Mouse (Mus musculus) heart, embryonic 16.5 days (tissue): ENCODE data around the gene Txndc12. TPM values are rescaled to one million over a fixed set of nuclear protein-coding genes. Genes with fewer than 3 reads are reported as not detected.

Source experiments
- ATAC-seq: fragments of 200-750 bp; cut with Nextera tagmentation; replicated peaks from 2 replicates; pipeline ENCODE4 v1.8.0; 2017; ENCODE audit warnings: moderate number of reproducible peaks; ENCODE audit not compliant: insufficient read depth, low FRiP score; ENCODE audit errors: extremely low read depth
- H3K27ac ChIP-seq: fragments of 300-500 bp; sonication (generic); 2 replicates; pipeline ENCODE4 v1.5.1; 2014; ENCODE audit warnings: mild to moderate bottlenecking, low read length, control low read depth, moderate library complexity
- H3K27me3 ChIP-seq: fragments of 300-500 bp; sonication (generic); 2 replicates; pipeline ENCODE4 v1.6.1; 2014; ENCODE audit warnings: low read length, mixed read lengths; ENCODE audit not compliant: control insufficient read depth, insufficient read depth
- H3K36me3 ChIP-seq: fragments of 300-500 bp; sonication (generic); 2 replicates; pipeline ENCODE4 v1.6.1; 2014; ENCODE audit not compliant: control insufficient read depth, insufficient read depth
- H3K4me1 ChIP-seq: fragments of 300-500 bp; sonication (generic); 2 replicates; pipeline ENCODE4 v1.6.1; 2014; ENCODE audit warnings: low read length, mixed read lengths; ENCODE audit not compliant: control insufficient read depth, insufficient read depth
- H3K4me2 ChIP-seq: fragments of 300-500 bp; sonication (generic); 2 replicates; pipeline ENCODE4 v1.6.1; 2014; ENCODE audit warnings: low read depth, mild to moderate bottlenecking, control low read depth, low read length
- H3K4me3 ChIP-seq: fragments of 300-500 bp; sonication (generic); 2 replicates; pipeline ENCODE4 v1.5.1; 2014; ENCODE audit warnings: mild to moderate bottlenecking, control low read depth, low read length
- H3K9ac ChIP-seq: fragments of 300-500 bp; sonication (generic); 2 replicates; pipeline ENCODE4 v1.6.1; 2014; ENCODE audit warnings: low read length, control low read depth
- H3K9me3 ChIP-seq: fragments of 300-500 bp; sonication (generic); replicated peaks from 2 replicates; pipeline ENCODE4 v1.6.1; 2016; ENCODE audit warnings: low read length; ENCODE audit not compliant: control insufficient read depth
- WGBS: fragments of 180-500 bp; shearing (Covaris S2); extraction: QIAGEN DNeasy Blood & Tissue Kit; methylation state at CpG from one replicate; pipeline ENCODE4 v1.1.7; 2014; 5-methylcytosine and 5-hydroxymethylcytosine counted together
- polyA plus RNA-seq: library from polyadenylated mRNA; unstranded; fragments of >200 nt; fragmentation: Nextera tagmentation; extraction: Ambion mirVana; gene quantifications from 2 replicates; pipeline ENCODE4 v1.2.1, GENCODE M21; 2015

Gene Txndc12
- polyA plus RNA-seq, 1 experiment from 2014 or later: 113 TPM

DNA sequence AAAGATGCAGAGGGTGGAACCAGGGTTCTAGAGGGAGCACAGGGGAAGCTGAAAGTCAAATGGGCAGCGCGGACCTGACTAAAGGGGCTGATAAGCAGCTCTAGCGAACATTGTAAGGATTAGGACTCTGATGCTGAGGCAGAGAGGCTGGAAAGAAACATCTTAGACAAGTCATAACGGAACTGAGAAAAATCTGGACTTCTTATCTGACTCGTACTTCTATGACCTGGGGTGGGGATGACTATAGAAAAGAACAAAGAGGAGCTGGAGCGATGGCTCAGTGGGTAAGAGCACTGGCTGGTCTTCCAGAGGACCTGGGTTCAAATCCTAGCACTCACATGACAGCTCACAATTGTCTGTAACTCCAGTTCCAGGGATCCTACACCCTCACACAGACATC is 43.5 kb downstream of the Txndc12 start:
- Histone ChIP-seq H3K4me2 (no peak overlapping the region), H3K27me3 (no peaks in the 10 kb centered on the region), H3K4me3 (no peak overlapping the region), H3K36me3 (no peaks in the 10 kb centered on the region), H3K9me3 (no peaks in the 10 kb centered on the region), H3K27ac (no peak overlapping the region), H3K4me1 (peaks cover 6% of the 10 kb centered on the region; the same call in 1 of the 2 replicates), H3K9ac (no peak overlapping the region)
- 77% methylated on average over 6 of the region's 6 CpGs for WGBS
- ATAC-seq: no peak

DNA sequence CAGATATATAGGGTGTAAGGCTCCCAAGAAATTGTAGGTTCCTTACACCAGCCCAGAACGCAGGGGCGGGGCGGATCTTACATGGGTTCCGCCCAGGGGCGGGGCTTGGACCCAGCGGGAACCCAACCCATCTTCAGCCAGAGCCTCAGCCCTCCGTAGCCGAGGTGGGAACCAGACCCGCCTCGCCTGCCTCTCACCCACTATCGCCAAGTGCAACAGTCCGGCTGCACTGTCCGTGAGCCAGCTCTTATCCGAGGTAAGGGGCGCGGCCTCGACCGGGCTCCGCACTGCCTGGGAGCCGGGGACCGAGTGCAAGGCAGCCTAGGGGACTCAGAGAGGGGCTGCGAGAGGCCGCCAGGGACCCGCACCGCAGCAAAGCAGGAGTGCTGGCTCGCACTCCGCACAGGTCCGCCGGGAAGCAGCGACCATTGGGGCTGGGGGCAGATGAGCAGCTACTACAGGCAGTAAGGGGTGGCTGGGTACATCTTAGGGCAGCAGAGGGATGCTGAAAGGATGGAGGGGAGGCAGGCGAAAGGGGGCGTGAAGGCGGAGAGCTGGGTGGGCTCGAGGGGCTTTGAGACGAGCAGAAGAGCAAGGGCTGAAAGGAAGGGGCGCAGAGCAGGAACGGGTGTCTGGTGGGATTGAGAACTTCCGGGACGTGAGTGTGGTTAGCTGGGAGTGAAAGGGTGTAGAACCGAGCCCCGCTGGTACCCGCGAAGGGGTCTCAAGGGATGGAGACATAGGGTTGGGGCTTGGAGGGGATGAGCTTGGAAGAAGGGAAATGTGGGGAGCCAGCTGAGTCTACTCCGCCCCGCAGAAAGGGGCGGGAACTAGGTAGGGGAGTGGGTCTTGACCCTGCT is 44.8 kb downstream of the Txndc12 start, which contains the start of gene Rab3b:
TSS of gene Rab3b (plus strand) at position 101 of the 860 bp plus-strand sequence.
- no peak within 1 kb of the TSS for H3K27ac ChIP-seq
- H3K27me3 ChIP-seq: no peaks in the 10 kb centered on the region
- no peaks in the 10 kb centered on the region for H3K9me3 ChIP-seq
- ATAC-seq: peak; percentile 88
- H3K4me1 ChIP-seq: peaks cover 6% of the 10 kb centered on the region; the same call in 1 of the 2 replicates
- H3K36me3 ChIP-seq: no peaks in the 10 kb centered on the region
- H3K4me2 ChIP-seq: peak within 1 kb of the TSS; percentile 84
- H3K4me3 ChIP-seq: peak within 1 kb of the TSS; percentile 55
- peak within 1 kb of the TSS; percentile 65 for H3K9ac ChIP-seq
- 1% methylated on average over 46 of the region's 46 CpGs for WGBS

GRCm38 (mm10) chr4:108883815-108884214 is 49.4 kb downstream of the Txndc12 start:
- 51% methylated on average over 12 of the region's 13 CpGs for WGBS
- Histone ChIP-seq H3K9ac (no peak overlapping the region), H3K36me3 (no peaks in the 10 kb centered on the region)

GRCm38 (mm10) chr4:108887456-108887855 is 53.1 kb downstream of the Txndc12 start:
- Histone ChIP-seq H3K27ac (no peak overlapping the region), H3K4me3 (no peak overlapping the region), H3K4me1 (no peaks in the 10 kb centered on the region), H3K9me3 (no peaks in the 10 kb centered on the region), H3K36me3 (no peaks in the 10 kb centered on the region), H3K4me2 (no peak overlapping the region), H3K9ac (no peak overlapping the region), H3K27me3 (no peaks in the 10 kb centered on the region)
- 84% methylated on average over 4 of the region's 4 CpGs for WGBS
- ATAC-seq: no peak

More at GRCm38 (mm10) chr4:108883815-108884214, 49.4 kb downstream of the Txndc12 start:
- Histone ChIP-seq H3K4me3 (no peak overlapping the region), H3K4me1 (peaks cover 6% of the 10 kb centered on the region; the same call in 1 of the 2 replicates), H3K9me3 (no peaks in the 10 kb centered on the region), H3K27me3 (no peaks in the 10 kb centered on the region), H3K4me2 (no peak overlapping the region), H3K27ac (no peak overlapping the region)
- no peak for ATAC-seq

DNA sequence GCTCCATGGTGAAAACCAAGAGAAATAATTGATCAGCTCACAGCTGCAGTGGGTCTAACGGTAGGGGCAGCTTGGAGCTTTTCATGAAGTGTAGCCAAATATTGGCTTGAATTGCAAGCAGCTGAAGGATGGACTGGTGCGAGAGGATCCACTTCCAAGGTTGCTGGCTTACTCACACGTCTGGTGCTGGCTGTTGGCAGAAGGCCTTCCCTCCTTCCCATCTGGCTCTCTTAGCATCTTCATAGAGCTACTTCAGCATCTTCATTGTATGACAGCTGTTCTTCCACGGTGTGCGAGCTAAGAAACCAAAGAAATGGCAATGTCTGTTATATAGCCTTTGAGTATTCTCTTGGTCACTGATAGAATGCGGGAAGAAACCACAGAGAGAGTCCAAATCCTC is 56.5 kb downstream of the Txndc12 start:
- Histone ChIP-seq H3K9me3 (no peaks in the 10 kb centered on the region), H3K36me3 (no peaks in the 10 kb centered on the region), H3K27me3 (no peaks in the 10 kb centered on the region), H3K9ac (no peak overlapping the region), H3K27ac (no peak overlapping the region), H3K4me1 (no peaks in the 10 kb centered on the region), H3K4me3 (no peak overlapping the region), H3K4me2 (no peak overlapping the region)
- WGBS: 80% methylated on average over 6 of the region's 6 CpGs
- no peak for ATAC-seq

- 85% methylated on average over 7 of the region's 7 CpGs for WGBS
- ATAC-seq: no peak
- H3K4me3 ChIP-seq: no peak overlapping the region
Observed at GRCm38 (mm10) chr4:108900421-108900820, 66.0 kb downstream of the Txndc12 start.

GRCm38 (mm10) chr4:108902886-108903285 is 68.5 kb downstream of the Txndc12 start:
- H3K9ac ChIP-seq: no peak overlapping the region
- WGBS: 91% methylated on average over 9 of the region's 9 CpGs
- no peak for ATAC-seq
- no peaks in the 10 kb centered on the region for H3K36me3 ChIP-seq
- H3K4me1 ChIP-seq: 0 out of 2 replicates have a peak, but pooled peaks cover 3% of the 10 kb centered on the region
- H3K27me3 ChIP-seq: no peaks in the 10 kb centered on the region
- H3K9me3 ChIP-seq: 0 out of 2 replicates have a peak, but pooled peaks cover 3% of the 10 kb centered on the region
- H3K27ac ChIP-seq: no peak overlapping the region
- H3K4me2 ChIP-seq: no peak overlapping the region
- no peak overlapping the region for H3K4me3 ChIP-seq

More at GRCm38 (mm10) chr4:108900421-108900820, 66.0 kb downstream of the Txndc12 start:
- Histone ChIP-seq H3K9me3 (0 out of 2 replicates have a peak, but pooled peaks cover 3% of the 10 kb centered on the region), H3K4me1 (no peaks in the 10 kb centered on the region), H3K4me2 (no peak overlapping the region), H3K27me3 (no peaks in the 10 kb centered on the region), H3K27ac (no peak overlapping the region), H3K36me3 (no peaks in the 10 kb centered on the region), H3K9ac (no peak overlapping the region)

DNA sequence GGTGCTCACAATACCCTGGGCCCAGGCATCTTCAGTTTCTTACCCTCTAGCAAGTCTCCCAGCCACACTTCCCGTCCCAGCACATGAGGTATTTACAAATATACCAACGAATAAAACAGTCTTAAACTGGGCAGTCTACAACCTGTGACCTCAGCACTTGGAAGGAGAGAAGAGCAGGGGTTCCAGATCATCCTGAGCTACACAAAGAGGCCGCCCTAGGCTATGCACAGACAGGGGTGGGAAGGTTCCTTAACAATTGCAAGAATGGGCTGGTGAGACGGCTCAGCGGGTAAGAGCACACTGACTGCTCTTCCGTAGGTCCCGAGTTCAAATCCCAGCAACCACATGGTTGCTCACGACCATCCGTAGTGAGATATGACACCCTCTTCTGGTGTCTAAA is 68.9 kb downstream of the Txndc12 start:
- Histone ChIP-seq H3K9ac (no peak overlapping the region), H3K9me3 (0 out of 2 replicates have a peak, but pooled peaks cover 3% of the 10 kb centered on the region), H3K4me2 (no peak overlapping the region), H3K27ac (no peak overlapping the region), H3K36me3 (no peaks in the 10 kb centered on the region), H3K4me3 (no peak overlapping the region), H3K27me3 (no peaks in the 10 kb centered on the region), H3K4me1 (0 out of 2 replicates have a peak, but pooled peaks cover 3% of the 10 kb centered on the region)
- no peak for ATAC-seq
- 89% methylated on average over 9 of the region's 9 CpGs for WGBS

GRCm38 (mm10) chr4:108904076-108904475 is 69.7 kb downstream of the Txndc12 start:
- H3K9me3 ChIP-seq: 0 out of 2 replicates have a peak, but pooled peaks cover 3% of the 10 kb centered on the region
- no peaks in the 10 kb centered on the region for H3K36me3 ChIP-seq
- no peak for ATAC-seq
- H3K4me3 ChIP-seq: no peak overlapping the region
- H3K4me1 ChIP-seq: 0 out of 2 replicates have a peak, but pooled peaks cover 3% of the 10 kb centered on the region
- no peak overlapping the region for H3K27ac ChIP-seq
- H3K4me2 ChIP-seq: no peak overlapping the region
- no peaks in the 10 kb centered on the region for H3K27me3 ChIP-seq
- 60% methylated on average over 6 of the region's 6 CpGs for WGBS
- H3K9ac ChIP-seq: no peak overlapping the region
